Mouse (Mus musculus): Measurements from ENCODE around the gene Tmem88.

- TF ChIP-seq FOSL1 (IDR thresholded peaks at IDR 0.05; ENCODE audit: insufficient read depth, low read length, poor library complexity, severe bottlenecking) (no peak), CTCF (IDR thresholded peaks at IDR 0.05; ENCODE audit: control insufficient read depth, insufficient read depth, insufficient read length) (no peak), USF1 (IDR thresholded peaks at IDR 0.05; ENCODE audit: low read depth) (no peak), MAX (IDR thresholded peaks at IDR 0.05) (no peak), CEBPB (IDR thresholded peaks at IDR 0.05; ENCODE audit: low read depth) (no peak), MYOD1 (IDR thresholded peaks at IDR 0.05; ENCODE audit: control insufficient read depth, insufficient read length, low read depth) (no peak), MYOG (IDR thresholded peaks at IDR 0.05; ENCODE audit: control insufficient read depth, extremely low read depth, insufficient read length) (no peak)
Measured at GRCm38 (mm10) chr11:69406282-69406681, 8.2 kb upstream of the Tmem88 start.

Data from C2C12 (cell line).